ENCODE assay signal across 8 mouse cellular contexts in the genomic region with DNA sequence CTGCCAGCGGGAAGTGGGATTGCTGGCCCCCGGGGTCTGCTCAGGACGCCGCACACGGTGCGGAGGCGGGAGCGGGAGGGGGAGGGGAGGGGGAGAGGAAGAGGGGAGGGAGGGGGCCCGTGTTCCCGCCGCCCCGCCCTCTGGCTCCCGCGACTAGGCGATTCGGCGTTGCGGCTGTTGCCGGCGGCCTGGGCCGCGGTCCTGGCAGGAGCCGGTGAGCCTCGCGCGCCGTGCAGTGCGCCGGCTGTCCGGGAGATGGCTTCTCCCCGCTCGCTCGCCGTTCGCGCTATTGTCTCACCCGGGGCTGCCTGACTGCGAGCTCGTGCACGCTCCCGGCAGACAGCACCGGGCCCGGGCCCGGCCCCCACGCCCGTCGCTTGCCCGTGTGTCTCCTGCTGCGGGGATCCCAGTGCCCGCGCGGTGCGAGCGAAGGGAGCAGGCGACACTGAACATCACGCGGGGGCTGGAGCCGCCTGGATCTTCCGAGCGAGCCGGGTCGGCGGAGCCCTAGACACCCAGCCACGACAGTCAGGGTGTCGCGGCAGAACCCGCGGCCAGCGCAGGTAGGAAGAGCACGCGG. TPM values are rescaled to one million over a fixed set of nuclear protein-coding genes. Genes with fewer than 3 reads are reported as not detected.
DNase-seq lines count a peak whose midpoint lies in the region; ATAC-seq lines count a peak whose summit lies in the region.

No protein-coding gene starts in this region.

- no peaks in the 10 kb centered on the region for H3K27me3 ChIP-seq in intestine, embryonic 14.5 days (replicated peaks; ENCODE audit: control insufficient read depth, insufficient read depth, low read length)
- H3K27me3 ChIP-seq in midbrain, embryonic 10.5 days (ENCODE audit: low read depth, poor library complexity, severe bottlenecking) = peaks cover 4% of the 10 kb centered on the region; the same call in 1 of the 2 replicates

- intact Hi-C loops in gastrocnemius, postnatal 36 days (cut with DNase I) = loop anchor here (2.0 to 10.0 kb wide), 2 partner anchors 41 to 259 kb away; a partner anchor contains a TSS
- intact Hi-C loops in left cerebral cortex, postnatal 4 days (cut with DNase I) = no loop called here

- peak; percentile 88 for ATAC-seq in intestine, embryonic 14.5 days (replicated peaks; ENCODE audit: low FRiP score, low TSS enrichment, low read depth)

- H3K9me3 ChIP-seq in intestine, embryonic 14.5 days (ENCODE audit: control insufficient read depth, low read length) = no peaks in the 10 kb centered on the region
- no peaks in the 10 kb centered on the region for H3K9me3 ChIP-seq in midbrain, embryonic 10.5 days (replicated peaks)

- no peaks in the 10 kb centered on the region for H3K36me3 ChIP-seq in intestine, embryonic 14.5 days (ENCODE audit: control insufficient read depth, insufficient read depth, low read length)
- H3K36me3 ChIP-seq in midbrain, embryonic 10.5 days = 0 out of 2 replicates have a peak, but pooled peaks cover 2% of the 10 kb centered on the region

- H3K9ac ChIP-seq in intestine, embryonic 14.5 days (ENCODE audit: low read length) = peak overlapping the region; percentile 96

- peak overlapping the region; percentile 85 for H3K27ac ChIP-seq in intestine, embryonic 14.5 days (ENCODE audit: low read depth)
- peak overlapping the region; percentile 99 for H3K27ac ChIP-seq in midbrain, embryonic 10.5 days (replicated peaks)

- DNase-seq in adrenal gland, adult 2 months = peak; percentile 90
- peak; percentile 91 for DNase-seq in embryo, embryonic 11 days
- DNase-seq in gastrocnemius, postnatal 36 days = peak; percentile 67 to 70
- peak; percentile 84 for DNase-seq in intestine, embryonic 14.5 days (ENCODE audit: low spot score)
- DNase-seq in left cerebral cortex, postnatal 4 days = peak; percentile 83
- peak; percentile 86 for DNase-seq in midbrain, embryonic 10.5 days (ENCODE audit: low spot score)
- peak; percentile 43 to 53 for DNase-seq in right cerebral cortex, postnatal 36 days (ENCODE audit: low spot score in 2 of 2)
- peak; percentile 75 for DNase-seq in yolk sac, embryonic 10.5 days (ENCODE audit: low spot score)

- H3K4me1 ChIP-seq in intestine, embryonic 14.5 days (replicated peaks; ENCODE audit: control insufficient read depth, insufficient read depth, low read length) = peaks cover 22% of the 10 kb centered on the region
- peaks cover 61% of the 10 kb centered on the region for H3K4me1 ChIP-seq in midbrain, embryonic 10.5 days

- peak overlapping the region; percentile 84 for H3K4me2 ChIP-seq in intestine, embryonic 14.5 days (ENCODE audit: low read length)

- under 1% methylated on average over 66 of the region's 71 CpGs for WGBS in intestine, embryonic 14.5 days
- under 1% methylated on average over 63 of the region's 71 CpGs for WGBS in midbrain, embryonic 10.5 days

- H3K4me3 ChIP-seq in intestine, embryonic 14.5 days (ENCODE audit: low read depth, low read length) = peak overlapping the region; percentile 83
- H3K4me3 ChIP-seq in midbrain, embryonic 10.5 days = peak overlapping the region; percentile 86

RNA-seq across cellular contexts. Expression of a gene that starts 0.5 kb away (rescaled TPM):
- total RNA-seq in adrenal gland, adult 2 months (2021) = 1 to 10 TPM; 4.6 to 6.5 TPM
- 6.5 and 7.2 TPM in 2 replicates for polyA plus RNA-seq in adrenal gland, adult 2 months (2012; rRNA removed)
- total RNA-seq in gastrocnemius, postnatal 36 days (2021) = 10 to 100 TPM in 1 of 2 experiments, 1 to 10 TPM in 1; 9.3 to 11.1 TPM
- 9.8 and 11.4 TPM in 2 replicates for polyA plus RNA-seq in intestine, embryonic 14.5 days (2014; fragmentation: Nextera tagmentation; extraction: Ambion mirVana)
- 10 to 100 TPM; 52.0 to 56.3 TPM for total RNA-seq in left cerebral cortex, postnatal 4 days (2021)
- 14.1 and 18.2 TPM in 2 replicates for polyA plus RNA-seq in midbrain, embryonic 10.5 days (2016; fragmentation: Nextera tagmentation; extraction: Ambion mirVana)

RNA-seq across cellular contexts. Expression of a gene that starts 15.6 kb away (rescaled TPM):
- total RNA-seq in adrenal gland, adult 2 months (2021) = 10 to 100 TPM; 44.1 to 70.4 TPM
- polyA plus RNA-seq in adrenal gland, adult 2 months (2012; rRNA removed) = 15.0 and 15.3 TPM in 2 replicates
- 10 to 100 TPM; 22.7 to 28.1 TPM for total RNA-seq in gastrocnemius, postnatal 36 days (2021)
- 49.7 TPM in 2 replicates for polyA plus RNA-seq in intestine, embryonic 14.5 days (2014; fragmentation: Nextera tagmentation; extraction: Ambion mirVana)
- 100 to 1,000 TPM; 103 to 109 TPM for total RNA-seq in left cerebral cortex, postnatal 4 days (2021)
- 34.6 and 37.7 TPM in 2 replicates for polyA plus RNA-seq in midbrain, embryonic 10.5 days (2016; fragmentation: Nextera tagmentation; extraction: Ambion mirVana)

Comparison
In these comparisons a context has a peak if more than half of its experiments do, and no peak if none do; other contexts are left out.
1. Peak in every context shown above with its lines: DNase-seq, ATAC-seq, H3K4me3 ChIP-seq and H3K27ac ChIP-seq.
2. RNA of a gene that starts 0.5 kb away (total RNA-seq): 52.0 to 56.3 TPM in left cerebral cortex, postnatal 4 days; 9.3 to 11.1 TPM in gastrocnemius, postnatal 36 days and 4.6 to 6.5 TPM in adrenal gland, adult 2 months; every median in the first group is over 4 times any median in the second.